Mouse (Mus musculus): ENCODE measurements at regions not wholly inside any gene's neighbourhood (a gene's known extent, or its start where the extent isn't known, plus 50 kb on each side); places are given as distances from the start of the nearest gene placed in this dataset.

GRCm38 (mm10) chr14:107727234-107727633, 1186.7 kb downstream of the Slitrk1 start:
- Histone ChIP-seq H3K4me1 (ENCODE audit: control insufficient read depth, insufficient read depth, low read length) (no peaks in the 10 kb centered on the region), H3K27ac (ENCODE audit: insufficient read depth, low read length) (no peak overlapping the region), H3K4me3 (ENCODE audit: insufficient read depth, low read length) (no peak overlapping the region)
- no peak for TF ChIP-seq CTCF (IDR thresholded peaks at IDR 0.05; ENCODE audit: extremely low read depth, insufficient read depth, low read length)
- TF ChIP-seq POLR2A (IDR thresholded peaks at IDR 0.05; ENCODE audit: extremely low read depth, insufficient read depth, low read length): no peak

- no peak for TF ChIP-seq POLR2A (IDR thresholded peaks at IDR 0.05; ENCODE audit: extremely low read depth, insufficient read depth, low read length)
- TF ChIP-seq CTCF (IDR thresholded peaks at IDR 0.05; ENCODE audit: extremely low read depth, insufficient read depth, low read length): no peak
- H3K4me3 ChIP-seq (ENCODE audit: insufficient read depth, low read length): no peak overlapping the region
- peaks cover 1% of the 10 kb centered on the region; the same call in 1 of the 2 replicates for H3K4me1 ChIP-seq (ENCODE audit: control insufficient read depth, insufficient read depth, low read length)
- H3K27ac ChIP-seq (ENCODE audit: insufficient read depth, low read length): no peak overlapping the region
These were observed 1225.6 kb downstream of the Slitrk1 start for GRCm38 (mm10) chr14:107688349-107688748.

GRCm38 (mm10) chr14:107687261-107688019, 1226.5 kb downstream of the Slitrk1 start:
- Histone ChIP-seq H3K4me1 (ENCODE audit: control insufficient read depth, insufficient read depth, low read length) (peaks cover 1% of the 10 kb centered on the region; the same call in 1 of the 2 replicates), H3K27ac (ENCODE audit: insufficient read depth, low read length) (peak overlapping the region; percentile 28; the same call in 1 of the 2 replicates), H3K4me3 (ENCODE audit: insufficient read depth, low read length) (no peak overlapping the region)
- TF ChIP-seq CTCF (IDR thresholded peaks at IDR 0.05; ENCODE audit: extremely low read depth, insufficient read depth, low read length) (no peak), POLR2A (IDR thresholded peaks at IDR 0.05; ENCODE audit: extremely low read depth, insufficient read depth, low read length) (no peak)

- no peak for TF ChIP-seq POLR2A (IDR thresholded peaks at IDR 0.05; ENCODE audit: extremely low read depth, insufficient read depth, low read length)
- no peak for TF ChIP-seq CTCF (IDR thresholded peaks at IDR 0.05; ENCODE audit: extremely low read depth, insufficient read depth, low read length)
- no peak overlapping the region for H3K27ac ChIP-seq (ENCODE audit: insufficient read depth, low read length)
- H3K4me1 ChIP-seq (ENCODE audit: control insufficient read depth, insufficient read depth, low read length): no peaks in the 10 kb centered on the region
- no peak overlapping the region for H3K4me3 ChIP-seq (ENCODE audit: insufficient read depth, low read length)
These were observed 1257.4 kb downstream of the Slitrk1 start for GRCm38 (mm10) chr14:107656595-107656994.

- no peak for TF ChIP-seq CTCF (IDR thresholded peaks at IDR 0.05; ENCODE audit: extremely low read depth, insufficient read depth, low read length)
- TF ChIP-seq POLR2A (IDR thresholded peaks at IDR 0.05; ENCODE audit: extremely low read depth, insufficient read depth, low read length): no peak
- Histone ChIP-seq H3K4me3 (ENCODE audit: insufficient read depth, low read length) (no peak overlapping the region), H3K4me1 (ENCODE audit: control insufficient read depth, insufficient read depth, low read length) (no peaks in the 10 kb centered on the region), H3K27ac (ENCODE audit: insufficient read depth, low read length) (no peak overlapping the region)
These were observed 1298.5 kb downstream of the Slitrk1 start for GRCm38 (mm10) chr14:107615466-107615865.

- no peaks in the 10 kb centered on the region for H3K4me1 ChIP-seq (ENCODE audit: control insufficient read depth, insufficient read depth, low read length)
- H3K4me3 ChIP-seq (ENCODE audit: insufficient read depth, low read length): no peak overlapping the region
- no peak for TF ChIP-seq CTCF (IDR thresholded peaks at IDR 0.05; ENCODE audit: extremely low read depth, insufficient read depth, low read length)
- TF ChIP-seq POLR2A (IDR thresholded peaks at IDR 0.05; ENCODE audit: extremely low read depth, insufficient read depth, low read length): no peak
- H3K27ac ChIP-seq (ENCODE audit: insufficient read depth, low read length): no peak overlapping the region
These were observed 1299.6 kb downstream of the Slitrk1 start for GRCm38 (mm10) chr14:107614348-107614747.

GRCm38 (mm10) chr14:107603198-107603597, 1310.8 kb downstream of the Slitrk1 start:
- no peak overlapping the region for H3K27ac ChIP-seq (ENCODE audit: insufficient read depth, low read length)
- H3K4me1 ChIP-seq (ENCODE audit: control insufficient read depth, insufficient read depth, low read length): no peaks in the 10 kb centered on the region
- H3K4me3 ChIP-seq (ENCODE audit: insufficient read depth, low read length): no peak overlapping the region
- TF ChIP-seq CTCF (IDR thresholded peaks at IDR 0.05; ENCODE audit: extremely low read depth, insufficient read depth, low read length) (no peak), POLR2A (IDR thresholded peaks at IDR 0.05; ENCODE audit: extremely low read depth, insufficient read depth, low read length) (no peak)

GRCm38 (mm10) chr14:107586715-107587114, 1327.2 kb downstream of the Slitrk1 start:
- Histone ChIP-seq H3K27ac (ENCODE audit: insufficient read depth, low read length) (no peak overlapping the region), H3K4me1 (ENCODE audit: control insufficient read depth, insufficient read depth, low read length) (no peaks in the 10 kb centered on the region), H3K4me3 (ENCODE audit: insufficient read depth, low read length) (no peak overlapping the region)
- TF ChIP-seq POLR2A (IDR thresholded peaks at IDR 0.05; ENCODE audit: extremely low read depth, insufficient read depth, low read length) (no peak), CTCF (IDR thresholded peaks at IDR 0.05; ENCODE audit: extremely low read depth, insufficient read depth, low read length) (no peak)

- no peak overlapping the region for H3K27ac ChIP-seq (ENCODE audit: insufficient read depth, low read length)
- no peak overlapping the region for H3K4me3 ChIP-seq (ENCODE audit: insufficient read depth, low read length)
- TF ChIP-seq CTCF (IDR thresholded peaks at IDR 0.05; ENCODE audit: extremely low read depth, insufficient read depth, low read length) (no peak), POLR2A (IDR thresholded peaks at IDR 0.05; ENCODE audit: extremely low read depth, insufficient read depth, low read length) (no peak)
- no peaks in the 10 kb centered on the region for H3K4me1 ChIP-seq (ENCODE audit: control insufficient read depth, insufficient read depth, low read length)
These were observed 1329.7 kb downstream of the Slitrk1 start for GRCm38 (mm10) chr14:107584252-107584651.

- no peaks in the 10 kb centered on the region for H3K4me1 ChIP-seq (ENCODE audit: control insufficient read depth, insufficient read depth, low read length)
- TF ChIP-seq POLR2A (IDR thresholded peaks at IDR 0.05; ENCODE audit: extremely low read depth, insufficient read depth, low read length) (no peak), CTCF (IDR thresholded peaks at IDR 0.05; ENCODE audit: extremely low read depth, insufficient read depth, low read length) (no peak)
- no peak overlapping the region for H3K27ac ChIP-seq (ENCODE audit: insufficient read depth, low read length)
- no peak overlapping the region for H3K4me3 ChIP-seq (ENCODE audit: insufficient read depth, low read length)
These were observed 1343.3 kb downstream of the Slitrk1 start for GRCm38 (mm10) chr14:107570676-107571075.

Data from cortical plate, adult 2 months (tissue).